Mouse (Mus musculus) gastrocnemius, postnatal 25 days (tissue): ENCODE measurements at regions not wholly inside any gene's neighbourhood (a gene's known extent, or its start where the extent isn't known, plus 50 kb on each side); places are given as distances from the start of the nearest gene placed in this dataset.

Experiments used
- DNase-seq: peaks from one replicate; pipeline ENCODE4 v3.0.0; 2022

- no peak for DNase-seq
These were observed 90.1 kb upstream of the Ssbp2 start for GRCm38 (mm10) chr13:91370021-91370420.

GRCm38 (mm10) chr13:91370441-91370840, 89.6 kb upstream of the Ssbp2 start:
- DNase-seq: no peak

DNA sequence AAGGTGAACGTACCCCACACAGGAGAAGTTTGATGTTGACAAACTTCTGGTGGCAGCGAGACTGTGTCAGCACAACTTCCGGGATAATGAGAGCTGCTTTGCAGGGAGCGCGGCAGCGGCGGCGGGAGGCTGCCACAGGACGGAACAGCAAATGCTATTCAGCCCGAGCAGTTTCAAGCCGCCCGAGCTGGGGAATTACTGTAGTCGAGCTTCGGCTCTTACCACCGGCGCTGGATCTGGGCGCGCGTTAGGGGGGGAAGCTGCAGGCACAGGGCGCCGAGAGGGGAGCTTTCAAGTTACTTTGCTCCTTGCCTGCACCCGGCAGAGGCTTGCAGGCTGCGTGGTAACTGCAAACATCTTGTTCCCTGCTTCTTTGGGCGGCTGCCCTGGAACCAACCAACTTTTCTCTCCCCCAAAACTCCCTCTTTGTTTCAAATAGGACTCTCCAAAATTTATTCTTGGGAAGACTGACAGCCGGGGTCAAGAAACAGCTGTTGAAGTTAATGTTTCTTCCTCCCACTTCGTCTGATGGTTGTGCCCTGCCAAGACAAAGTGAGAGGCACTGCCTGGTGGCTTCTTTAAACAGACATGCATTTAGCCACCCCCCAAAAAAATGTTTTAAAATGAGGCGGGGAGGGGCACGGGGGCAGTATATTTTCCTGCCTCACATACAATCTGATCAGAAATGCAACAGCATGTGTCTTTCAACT, 89.0 kb upstream of the Ssbp2 start:
- peak; percentile 96 for DNase-seq

DNA sequence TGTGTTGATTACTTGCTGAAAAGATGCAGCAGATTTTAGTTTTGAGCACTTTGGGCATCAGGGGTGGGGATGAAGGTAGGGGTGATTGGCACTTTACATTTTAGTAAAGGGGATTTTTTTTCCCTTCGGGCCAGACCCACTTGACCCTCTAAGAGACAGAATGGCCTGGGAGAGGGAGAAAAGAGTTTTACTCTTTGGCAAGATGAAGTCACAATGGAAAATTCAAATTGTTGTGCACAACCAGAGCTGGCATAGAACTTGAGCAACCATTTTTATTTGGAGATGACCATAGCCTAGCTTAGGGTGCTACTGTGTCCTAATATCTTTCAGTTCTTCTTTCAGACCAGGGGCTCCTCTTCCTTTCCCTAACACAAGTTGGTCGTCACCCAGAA, 88.5 kb upstream of the Ssbp2 start:
- no peak for DNase-seq

DNA sequence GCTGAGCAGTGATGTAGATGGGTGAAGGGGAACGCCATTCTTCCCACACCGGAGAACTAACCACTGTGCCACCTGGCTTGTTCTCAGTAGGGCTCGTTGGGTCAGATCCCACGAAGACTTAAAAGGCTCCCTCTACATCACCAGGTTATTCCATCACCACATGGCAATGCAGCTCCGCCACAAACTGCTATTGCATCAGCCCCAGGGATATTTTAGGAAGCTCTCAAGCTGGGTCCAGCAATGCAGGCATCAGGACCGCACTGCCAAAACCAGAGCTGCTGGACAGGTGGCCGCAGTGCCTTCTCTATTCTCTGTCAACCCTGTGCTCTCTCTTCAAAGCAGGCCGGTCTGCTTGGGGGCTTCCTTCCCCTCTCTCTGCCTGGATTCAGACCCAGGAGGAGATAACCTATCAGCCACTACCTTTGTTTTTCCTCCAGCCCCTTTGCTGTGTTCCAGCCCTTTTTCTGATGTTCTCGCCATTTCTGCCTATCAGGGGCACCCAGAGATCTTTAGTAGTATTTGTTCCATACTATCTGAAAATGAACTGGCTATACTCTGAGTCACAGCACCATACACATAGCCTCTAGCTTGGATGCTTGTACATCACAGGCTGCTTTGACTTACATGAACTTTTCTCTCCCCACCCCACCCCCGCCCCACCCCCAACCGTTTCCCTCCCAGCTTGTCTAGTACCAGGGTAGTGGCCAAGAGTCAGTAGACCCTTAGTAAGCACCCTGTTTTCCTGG, 87.8 kb upstream of the Ssbp2 start:
- peak; percentile 63 for DNase-seq

- peak; percentile 24 for DNase-seq
These were observed 85.9 kb upstream of the Ssbp2 start for GRCm38 (mm10) chr13:91374141-91374540.

DNA sequence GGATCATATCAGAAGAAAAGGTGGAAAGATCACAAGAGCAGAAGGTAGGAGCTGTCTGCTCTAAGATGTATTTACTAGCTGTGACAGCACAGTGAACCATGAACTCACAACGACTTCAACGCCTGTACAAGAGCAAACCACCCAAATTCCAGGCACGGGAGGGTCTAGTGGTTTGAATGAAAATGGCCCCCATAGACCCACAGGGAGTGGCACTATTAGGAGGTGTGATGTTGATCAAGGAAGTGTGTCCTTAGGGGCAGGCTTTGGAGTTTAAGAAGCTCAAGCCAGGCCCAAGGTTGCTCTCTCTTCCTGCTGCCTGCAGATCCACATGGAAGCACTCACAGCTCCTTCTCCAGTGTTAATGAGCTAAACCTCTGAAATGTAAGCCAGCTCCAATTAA, 83.5 kb upstream of the Ssbp2 start:
- no peak for DNase-seq

GRCm38 (mm10) chr13:91377428-91377827, 82.7 kb upstream of the Ssbp2 start:
- DNase-seq: no peak

DNA sequence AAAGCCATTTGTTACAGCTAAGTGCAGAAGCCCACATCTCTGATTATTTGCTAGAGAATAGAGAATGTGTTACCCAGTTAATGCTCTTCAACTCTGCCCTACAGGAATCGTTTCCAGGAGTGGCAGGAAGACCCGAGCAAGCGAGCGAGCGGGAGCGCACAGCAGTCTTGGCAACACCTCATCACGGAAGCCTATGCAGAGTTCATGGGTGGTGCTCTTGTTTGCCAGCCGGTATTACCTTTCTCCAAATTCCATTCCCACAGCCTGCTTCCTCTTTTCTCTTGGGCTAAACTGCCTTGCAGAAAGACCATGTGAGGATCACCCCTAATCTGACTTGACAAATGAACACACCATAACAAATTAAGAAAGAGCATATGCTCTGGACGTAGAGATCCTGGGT, 82.1 kb upstream of the Ssbp2 start:
- no peak for DNase-seq

DNA sequence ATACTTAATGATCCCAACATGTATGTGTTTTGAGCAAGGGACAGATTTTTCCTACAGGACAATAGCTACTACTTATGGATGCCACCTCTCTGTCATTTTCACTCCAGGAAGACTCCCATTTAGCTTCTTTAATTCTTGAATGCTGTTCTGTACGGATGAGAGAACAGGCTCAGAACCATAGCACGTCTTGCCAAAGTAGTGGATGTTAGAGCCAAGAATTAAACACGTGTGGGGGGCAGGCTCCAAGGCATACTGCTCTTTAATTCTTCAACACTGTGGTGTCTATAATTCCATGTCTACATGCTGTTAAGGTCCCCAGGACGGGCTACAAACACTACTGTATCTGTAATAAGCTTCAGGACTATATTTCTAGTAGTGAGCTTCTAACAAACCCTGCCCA, 74.7 kb upstream of the Ssbp2 start:
- DNase-seq: no peak

DNA sequence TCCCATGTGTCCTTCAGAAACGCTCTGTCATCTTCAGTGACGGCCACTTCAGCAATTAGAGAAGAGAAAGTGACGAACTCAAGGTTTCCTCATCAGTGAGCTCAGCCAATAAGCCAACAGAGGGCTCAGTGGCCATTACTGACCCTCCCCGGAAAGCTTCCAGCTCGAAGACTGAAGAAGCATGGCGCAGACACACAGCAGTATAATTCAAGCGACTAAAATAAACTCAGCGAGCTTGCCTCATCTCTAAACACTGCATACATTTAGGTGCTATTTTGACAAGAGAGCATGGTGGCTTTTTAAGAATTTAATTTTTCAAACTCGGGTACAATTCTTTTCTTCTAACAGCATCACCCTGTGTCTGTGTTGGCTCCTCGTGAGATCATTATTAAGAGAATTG, 72.2 kb upstream of the Ssbp2 start:
- DNase-seq: no peak

- no peak for DNase-seq
These were observed 56.5 kb upstream of the Ssbp2 start for GRCm38 (mm10) chr13:91403632-91404031.

DNA sequence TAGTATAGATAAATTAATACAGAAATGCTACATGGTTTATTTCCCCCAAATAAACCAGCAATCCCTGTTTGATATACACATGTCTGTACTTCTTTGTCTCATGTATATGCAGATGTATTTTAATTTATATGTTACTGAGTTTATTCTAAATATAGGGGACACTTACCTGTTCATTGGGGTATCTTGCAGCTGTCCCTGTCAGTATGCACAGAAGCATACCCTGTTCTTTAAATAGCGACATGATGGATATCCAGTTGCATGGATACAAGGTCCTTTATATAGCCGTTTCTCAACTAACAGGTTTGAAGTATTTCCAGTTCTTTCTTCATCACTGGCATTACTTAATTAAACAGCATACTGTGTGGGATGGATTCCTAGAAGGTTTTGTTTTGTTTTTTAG, 55.1 kb upstream of the Ssbp2 start:
- no peak for DNase-seq

GRCm38 (mm10) chr13:91410116-91410515, 50.0 kb upstream of the Ssbp2 start:
- DNase-seq: no peak
